Mouse (Mus musculus) E14TG2a.4 (cell line): ENCODE data around the gene Tas1r2.

Source experiments
- H3K27me3 ChIP-seq: 2 replicates; pipeline ENCODE4 v1.6.1; 2014; ENCODE audit warnings: low read length, control low read depth; ENCODE audit not compliant: insufficient read depth
- H3K36me3 ChIP-seq: 2 replicates; pipeline ENCODE4 v1.6.1; 2014; ENCODE audit warnings: low read length, control low read depth; ENCODE audit not compliant: insufficient read depth
- H3K4me1 ChIP-seq: replicated peaks from 2 replicates; pipeline ENCODE4 v1.6.1; 2014; ENCODE audit warnings: low read depth, low read length, control low read depth
- H3K4me3 ChIP-seq: replicated peaks from 2 replicates; pipeline ENCODE4 v1.5.1; 2014; ENCODE audit warnings: mild to moderate bottlenecking, low read length
- H3K9me3 ChIP-seq: 2 replicates; pipeline ENCODE4 v1.6.1; 2014; ENCODE audit warnings: low read length, control low read depth
- CTCF ChIP-seq: conservative IDR thresholded peaks from 2 replicates; pipeline ENCODE4 v1.5.1; 2014; ENCODE audit warnings: low read length
- NANOG ChIP-seq: IDR thresholded peaks from 2 replicates; pipeline ENCODE4 v1.6.1; 2014; ENCODE audit warnings: borderline replicate concordance, low read length, mixed read lengths
- POU5F1 ChIP-seq: IDR thresholded peaks from 2 replicates; pipeline ENCODE4 v1.6.1; 2014; ENCODE audit warnings: low read length, borderline replicate concordance

The Tas1r2 gene

DNA sequence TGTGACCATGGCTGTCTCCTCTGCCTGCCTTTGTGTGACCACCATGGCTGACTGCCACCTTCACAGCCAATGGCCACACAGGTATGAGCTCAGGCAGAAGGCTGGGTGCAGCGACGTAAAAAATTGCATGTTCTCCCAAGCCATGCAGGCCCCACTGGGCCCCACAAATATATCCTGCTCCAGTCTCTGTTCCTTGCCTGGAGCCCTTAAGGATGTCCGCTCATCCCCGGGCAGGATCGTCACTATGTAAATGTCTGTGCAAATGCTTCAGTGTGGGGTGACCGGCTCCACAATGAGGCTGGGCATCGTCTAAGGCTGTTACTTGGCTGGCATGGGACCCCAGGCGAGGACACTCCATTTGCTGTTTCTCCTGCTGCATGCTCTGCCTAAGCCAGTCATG is at the start of gene Tas1r2:
Gene Tas1r2 (plus strand): TSS at position 301 of the 400 bp plus-strand sequence.
- Histone ChIP-seq H3K4me1 (0 out of 2 replicates have a peak, but pooled peaks cover 8% of the 10 kb centered on the region), H3K9me3 (peaks cover under 1% of the 10 kb centered on the region; the same call in 1 of the 2 replicates), H3K4me3 (no peak within 1 kb of the TSS), H3K27me3 (no peaks in the 10 kb centered on the region; the same call in 1 of the 2 replicates), H3K36me3 (peaks cover 23% of the 10 kb centered on the region)
- TF ChIP-seq POU5F1: no peak
- no peak for TF ChIP-seq NANOG
- TF ChIP-seq CTCF: no peak

DNA sequence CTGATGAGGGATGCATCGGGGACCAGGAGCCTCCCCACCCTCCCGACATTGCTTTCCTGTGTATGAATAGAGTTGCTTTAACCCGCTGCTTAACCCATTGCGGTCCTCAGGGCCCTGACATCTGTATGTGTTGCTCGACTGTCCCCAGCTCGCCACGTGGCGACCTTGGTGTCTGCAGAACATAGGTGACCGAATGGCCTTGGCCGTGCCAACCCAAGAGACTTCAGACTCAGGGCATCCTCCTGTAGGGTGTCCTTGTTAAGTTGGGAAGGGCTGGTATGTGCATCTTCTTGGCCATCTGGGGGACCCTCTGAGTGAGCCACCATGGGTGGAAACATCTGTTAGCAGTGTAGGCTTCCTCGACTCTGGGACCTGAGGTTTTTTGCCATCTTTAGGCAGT is 48.1 kb upstream of the Tas1r2 start:
- H3K4me3 ChIP-seq: no peak overlapping the region
- no peak for TF ChIP-seq POU5F1
- no peak for TF ChIP-seq CTCF
- no peak for TF ChIP-seq NANOG

DNA sequence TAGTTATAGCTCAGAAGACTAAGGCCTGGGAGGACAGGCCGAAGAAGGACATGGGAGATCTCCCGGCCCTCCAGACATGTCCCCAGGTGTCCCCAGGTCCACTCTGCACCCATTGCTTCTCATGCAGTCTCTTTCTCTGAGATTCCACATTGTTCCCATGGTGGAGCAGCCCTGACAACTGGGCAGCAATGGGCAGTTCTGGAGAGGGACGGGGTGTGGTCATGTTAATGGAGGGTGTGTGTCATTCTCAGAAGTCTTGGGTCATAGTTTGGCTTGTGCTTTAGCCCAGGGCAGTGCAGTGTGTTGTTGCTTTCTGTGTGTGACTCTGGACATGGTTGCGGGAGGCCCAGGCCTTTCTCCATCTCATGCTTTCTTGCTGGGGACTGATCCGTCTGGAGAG is 46.6 kb upstream of the Tas1r2 start:
- no peak for TF ChIP-seq NANOG
- TF ChIP-seq CTCF: no peak
- no peak for TF ChIP-seq POU5F1
- Histone ChIP-seq H3K36me3 (peaks cover 39% of the 10 kb centered on the region), H3K27me3 (no peaks in the 10 kb centered on the region), H3K4me1 (peaks cover 55% of the 10 kb centered on the region), H3K9me3 (no peaks in the 10 kb centered on the region), H3K4me3 (no peak overlapping the region)

More for the DNA sequence above, 48.1 kb upstream of the Tas1r2 start:
- Histone ChIP-seq H3K9me3 (no peaks in the 10 kb centered on the region), H3K36me3 (peaks cover 39% of the 10 kb centered on the region), H3K4me1 (peaks cover 58% of the 10 kb centered on the region), H3K27me3 (no peaks in the 10 kb centered on the region)

DNA sequence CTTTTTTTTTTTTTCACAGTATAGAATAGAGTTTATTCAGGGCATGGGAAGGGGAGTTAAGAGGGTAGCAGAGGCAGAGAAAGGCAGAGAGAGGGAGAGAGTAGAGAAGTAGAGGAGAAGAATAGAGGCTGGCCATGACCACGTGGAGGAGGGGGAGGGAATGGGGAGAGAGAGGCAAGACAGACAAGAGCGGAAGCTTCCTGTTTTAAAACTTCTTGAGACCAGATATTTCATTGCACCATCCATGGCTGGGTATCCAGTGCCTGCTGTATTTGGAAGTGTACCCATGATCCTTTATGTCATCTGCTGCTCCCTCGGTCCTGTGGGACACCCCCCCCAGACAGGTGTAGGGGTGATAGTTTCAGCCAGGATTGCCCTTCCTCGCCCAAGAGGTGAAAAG is 44.4 kb upstream of the Tas1r2 start:
- Histone ChIP-seq H3K36me3 (peaks cover 53% of the 10 kb centered on the region), H3K9me3 (no peaks in the 10 kb centered on the region), H3K27me3 (no peaks in the 10 kb centered on the region), H3K4me3 (no peak overlapping the region), H3K4me1 (peaks cover 36% of the 10 kb centered on the region)
- no peak for TF ChIP-seq CTCF
- no peak for TF ChIP-seq NANOG
- no peak for TF ChIP-seq POU5F1

DNA sequence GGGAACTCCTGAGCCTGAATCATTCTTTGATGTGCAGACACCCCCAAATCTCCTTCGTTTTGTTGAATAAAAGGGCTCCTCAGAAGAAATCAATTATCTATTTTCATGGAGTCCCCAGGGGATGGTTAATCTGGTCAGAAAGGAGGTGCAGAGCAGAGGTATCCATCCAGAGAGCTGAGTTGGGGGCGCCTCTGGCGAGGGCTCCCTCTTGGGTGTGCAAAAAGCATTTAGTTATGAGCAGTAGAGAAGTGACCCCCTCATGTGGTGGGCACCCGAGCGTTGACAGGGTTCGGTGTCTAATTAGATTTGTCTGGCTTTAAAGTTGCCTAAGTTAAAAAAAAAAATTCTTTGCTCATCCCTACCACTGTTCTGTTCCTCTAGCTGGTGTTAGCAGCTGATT is 42.4 kb upstream of the Tas1r2 start:
- Histone ChIP-seq H3K4me1 (peaks cover 43% of the 10 kb centered on the region), H3K36me3 (peaks cover 46% of the 10 kb centered on the region), H3K4me3 (no peak overlapping the region), H3K27me3 (no peaks in the 10 kb centered on the region), H3K9me3 (no peaks in the 10 kb centered on the region)
- TF ChIP-seq NANOG (no peak), POU5F1 (no peak), CTCF (no peak)

DNA sequence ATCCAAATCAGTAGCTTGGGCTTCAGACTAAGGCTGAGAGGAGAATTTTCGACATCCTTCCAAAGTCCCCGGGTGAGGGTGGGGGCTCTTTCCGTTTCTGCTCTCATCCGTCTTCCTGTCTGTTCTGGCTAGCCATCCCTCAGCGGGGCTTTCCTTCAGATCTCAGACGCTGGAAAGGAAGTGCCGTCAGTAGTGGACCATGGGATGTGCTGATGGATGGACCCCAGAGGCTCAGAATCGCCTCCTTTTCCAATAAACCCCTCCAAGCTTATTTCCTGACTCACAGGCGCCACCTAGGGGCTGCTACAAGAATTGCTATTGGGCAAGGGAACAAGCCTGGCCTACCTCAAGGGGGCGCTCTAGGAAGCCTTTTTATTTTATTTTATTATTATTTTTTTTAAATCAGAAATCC is 41.8 kb upstream of the Tas1r2 start:
- Histone ChIP-seq H3K9me3 (no peaks in the 10 kb centered on the region), H3K4me3 (0 out of 2 replicates have a peak overlapping the region, but pooled peaks have one; percentile 43), H3K4me1 (peaks cover 48% of the 10 kb centered on the region), H3K27me3 (no peaks in the 10 kb centered on the region), H3K36me3 (peaks cover 43% of the 10 kb centered on the region)
- TF ChIP-seq NANOG (no peak), CTCF (peak; percentile 100), POU5F1 (no peak)

DNA sequence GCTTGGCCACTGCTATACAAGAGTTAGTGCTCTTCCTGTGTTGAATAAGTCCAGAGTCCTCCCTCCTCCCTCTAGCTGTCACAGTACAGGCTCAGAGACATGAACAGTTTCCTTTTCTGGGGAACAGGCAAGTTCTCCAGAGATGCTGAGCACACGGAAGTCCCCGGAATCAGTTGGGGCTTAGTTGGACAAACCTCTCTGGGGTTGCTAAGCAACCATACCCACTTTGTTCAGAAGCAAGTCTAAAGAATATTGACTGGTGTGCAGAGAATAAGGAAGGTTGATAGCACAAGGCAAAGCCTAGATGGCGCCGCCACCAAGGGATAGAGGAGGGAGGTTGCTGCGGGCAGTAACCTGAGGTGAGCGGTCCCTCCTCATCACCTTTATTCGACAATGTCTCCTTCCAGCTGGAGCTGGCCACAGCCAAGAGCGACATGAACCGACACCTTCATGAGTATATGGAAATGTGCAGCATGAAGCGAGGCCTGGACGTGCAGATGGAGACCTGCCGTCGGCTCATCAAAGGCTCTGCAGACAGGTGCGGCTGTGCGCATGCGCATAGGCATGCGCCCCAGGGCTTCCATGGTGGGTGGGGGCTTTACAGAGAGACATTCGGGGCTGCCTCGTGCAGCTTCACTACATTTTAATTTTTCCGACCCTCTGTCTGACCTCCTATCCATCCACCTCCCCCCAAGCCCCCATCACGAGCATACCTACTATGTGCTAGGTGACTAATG is 38.6 kb upstream of the Tas1r2 start:
- H3K4me3 ChIP-seq: peak overlapping the region; percentile 82

DNA sequence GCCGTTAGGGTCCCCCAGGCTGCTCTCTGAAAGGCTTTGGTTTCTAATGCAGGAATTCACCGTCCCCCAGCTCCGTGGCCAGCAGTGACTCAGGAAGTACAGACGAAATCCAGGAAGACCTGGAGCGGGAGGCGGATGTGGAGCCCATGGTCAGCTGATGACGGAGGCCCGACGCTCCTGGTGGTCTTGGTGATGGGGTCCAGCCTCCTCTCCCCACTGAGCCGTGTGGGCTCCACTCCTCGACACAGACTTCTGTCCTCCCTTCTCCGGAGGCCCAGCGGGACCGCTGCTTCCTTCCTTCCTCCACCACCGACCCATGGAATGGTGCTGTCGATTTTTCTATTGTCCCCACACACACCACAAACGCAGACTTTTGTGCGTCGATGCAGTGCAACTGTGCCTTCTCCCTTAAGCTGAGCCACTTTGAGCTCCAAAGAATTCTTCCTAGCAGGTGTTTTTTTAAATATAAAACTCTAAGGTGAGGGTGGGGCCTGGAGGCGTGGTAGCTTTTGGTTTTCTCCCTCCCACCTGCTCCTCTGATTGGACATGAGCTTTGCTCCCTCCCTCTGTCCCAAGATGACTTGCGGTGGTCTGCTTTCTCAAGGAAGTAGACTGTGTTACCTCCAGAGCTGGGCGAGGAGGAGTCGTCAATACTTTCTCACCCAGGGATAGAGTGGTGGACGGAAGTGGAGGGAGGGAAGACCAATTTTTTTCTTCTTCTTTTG is 36.9 kb upstream of the Tas1r2 start:
- Histone ChIP-seq H3K36me3 (peaks cover 19% of the 10 kb centered on the region), H3K9me3 (no peaks in the 10 kb centered on the region)
- TF ChIP-seq CTCF: no peak
- TF ChIP-seq NANOG: no peak
- TF ChIP-seq POU5F1: no peak

More for the DNA sequence above, 38.6 kb upstream of the Tas1r2 start:
- TF ChIP-seq POU5F1: no peak
- TF ChIP-seq NANOG: no peak
- TF ChIP-seq CTCF: no peak
- H3K9me3 ChIP-seq: no peaks in the 10 kb centered on the region
- peaks cover 73% of the 10 kb centered on the region for H3K4me1 ChIP-seq
- H3K27me3 ChIP-seq: no peaks in the 10 kb centered on the region
- peaks cover 19% of the 10 kb centered on the region for H3K36me3 ChIP-seq

More for the DNA sequence above, 36.9 kb upstream of the Tas1r2 start:
- Histone ChIP-seq H3K4me1 (peaks cover 72% of the 10 kb centered on the region), H3K27me3 (no peaks in the 10 kb centered on the region), H3K4me3 (peak overlapping the region; percentile 82)
